Mouse (Mus musculus) limb, embryonic 10.5 days (tissue): Measurements from ENCODE around the gene Mrgpre. TPM values are rescaled to one million over a fixed set of nuclear protein-coding genes. Genes with fewer than 3 reads are reported as not detected.

Experiments used
- DNase-seq: peaks from one replicate; pipeline ENCODE4 v3.0.0-alpha.2; 2017; ENCODE audit warnings: low spot score
- H3K27ac ChIP-seq: fragments of 300-500 bp; sonication (generic); 2 replicates; pipeline ENCODE4 v1.5.1; 2016; ENCODE audit warnings: mild to moderate bottlenecking
- H3K27me3 ChIP-seq: fragments of 300-500 bp; sonication (generic); 2 replicates; pipeline ENCODE4 v1.6.1; 2016; ENCODE audit warnings: low read depth, mild to moderate bottlenecking; ENCODE audit not compliant: poor library complexity, severe bottlenecking
- H3K36me3 ChIP-seq: fragments of 300-500 bp; sonication (generic); 2 replicates; pipeline ENCODE4 v1.6.1; 2016; ENCODE audit warnings: mild to moderate bottlenecking, moderate library complexity
- H3K4me1 ChIP-seq: fragments of 300-500 bp; sonication (generic); 2 replicates; pipeline ENCODE4 v1.6.1; 2016
- H3K4me3 ChIP-seq: fragments of 300-500 bp; sonication (generic); 2 replicates; pipeline ENCODE4 v1.5.1; 2016; ENCODE audit warnings: mild to moderate bottlenecking, moderate library complexity
- H3K9me3 ChIP-seq: fragments of 300-500 bp; sonication (generic); replicated peaks from 2 replicates; pipeline ENCODE4 v1.6.1; 2016; ENCODE audit warnings: mild to moderate bottlenecking
- WGBS: fragments of 180-500 bp; shearing (Covaris S2); methylation state at CpG from one replicate; pipeline ENCODE4 v1.1.7; 2016; 5-methylcytosine and 5-hydroxymethylcytosine counted together
- microRNA-seq: library from miRNA; unstranded; fragments of <30 nt; microRNA quantifications from one replicate; pipeline ENCODE4, GENCODE M21; 2017
- polyA plus RNA-seq: library from polyadenylated mRNA; unstranded; fragments of >200 nt; fragmentation: Nextera tagmentation; extraction: Ambion mirVana; gene quantifications from 2 replicates; pipeline ENCODE4 v1.2.1, GENCODE M21; 2016

The Mrgpre gene
- polyA plus RNA-seq, 1 experiment from 2014 or later, result 1.9 TPM

- no peaks in the 10 kb centered on the region for H3K9me3 ChIP-seq
- peak; percentile 92 for DNase-seq
- no peaks in the 10 kb centered on the region for H3K36me3 ChIP-seq
- peak overlapping the region; percentile 76 for H3K27ac ChIP-seq
- peak overlapping the region; percentile 39 for H3K4me3 ChIP-seq
- 4% methylated on average over 16 of the region's 16 CpGs for WGBS
- H3K4me1 ChIP-seq, result peaks cover 12% of the 10 kb centered on the region
- H3K27me3 ChIP-seq, result peaks cover 13% of the 10 kb centered on the region
Observed at GRCm38 (mm10) chr7:143748041-143748868, 36.0 kb downstream of the Mrgpre start.

- Histone ChIP-seq H3K4me1 (peaks cover 34% of the 10 kb centered on the region), H3K4me3 (peak overlapping the region; percentile 75), H3K27ac (peak overlapping the region; percentile 88), H3K36me3 (no peaks in the 10 kb centered on the region), H3K9me3 (no peaks in the 10 kb centered on the region), H3K27me3 (peaks cover 24% of the 10 kb centered on the region)
- no peak for DNase-seq
- 13% methylated on average over 2 of the region's 2 CpGs for WGBS
Observed at GRCm38 (mm10) chr7:143740653-143741052, 43.6 kb downstream of the Mrgpre start.

DNA sequence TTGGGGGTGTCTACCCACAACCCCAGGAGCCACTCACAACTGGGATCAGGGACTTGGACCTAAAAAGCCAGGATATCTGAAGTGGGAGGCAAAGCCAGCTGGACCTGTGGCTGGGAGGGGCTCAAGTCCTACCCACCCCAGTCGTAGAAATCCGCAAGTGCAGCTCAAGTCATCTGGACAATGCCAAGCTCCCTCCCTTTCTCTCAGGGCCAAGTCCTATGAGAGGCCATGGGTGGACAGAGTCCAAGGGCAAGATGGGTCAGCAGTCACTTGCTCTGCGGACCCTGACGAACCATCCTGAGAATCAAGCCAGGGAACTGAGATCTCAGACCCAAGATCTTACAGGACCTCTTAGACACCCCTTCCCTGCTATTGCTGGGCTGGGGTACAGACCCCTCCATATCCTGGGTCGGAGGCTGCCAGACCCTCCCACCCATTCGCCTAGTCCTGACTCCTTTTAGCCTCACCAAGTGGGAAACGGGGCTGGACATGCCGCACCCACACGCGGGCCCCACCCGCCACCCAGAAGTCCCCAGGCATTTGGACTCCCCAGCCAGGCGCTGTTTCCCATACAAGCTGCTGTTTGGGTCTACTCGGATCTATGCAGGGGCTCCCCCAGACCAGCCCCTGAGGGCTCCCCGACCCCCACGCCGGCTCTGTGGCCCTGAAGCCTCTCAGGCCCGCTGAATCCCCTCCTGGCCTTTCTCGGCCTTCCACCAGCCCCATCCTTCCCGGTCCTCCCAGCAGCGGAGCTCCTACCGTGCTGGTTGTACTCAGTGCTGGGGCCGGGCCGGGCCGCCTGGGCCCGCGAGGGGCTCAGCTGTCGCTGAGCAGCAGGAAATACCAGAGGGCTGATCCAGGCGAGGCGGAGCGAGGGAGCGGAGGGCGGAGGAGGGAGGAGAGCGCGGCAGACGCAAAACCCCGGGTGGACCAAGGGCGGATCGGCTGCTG, 44.5 kb downstream of the Mrgpre start:
- Histone ChIP-seq H3K36me3 (no peaks in the 10 kb centered on the region), H3K4me3 (peak overlapping the region; percentile 75), H3K27me3 (peaks cover 24% of the 10 kb centered on the region), H3K27ac (peak overlapping the region; percentile 88), H3K4me1 (peaks cover 34% of the 10 kb centered on the region), H3K9me3 (no peaks in the 10 kb centered on the region)
- peak; percentile 87 for DNase-seq
- 3% methylated on average over 38 of the region's 38 CpGs for WGBS

DNA sequence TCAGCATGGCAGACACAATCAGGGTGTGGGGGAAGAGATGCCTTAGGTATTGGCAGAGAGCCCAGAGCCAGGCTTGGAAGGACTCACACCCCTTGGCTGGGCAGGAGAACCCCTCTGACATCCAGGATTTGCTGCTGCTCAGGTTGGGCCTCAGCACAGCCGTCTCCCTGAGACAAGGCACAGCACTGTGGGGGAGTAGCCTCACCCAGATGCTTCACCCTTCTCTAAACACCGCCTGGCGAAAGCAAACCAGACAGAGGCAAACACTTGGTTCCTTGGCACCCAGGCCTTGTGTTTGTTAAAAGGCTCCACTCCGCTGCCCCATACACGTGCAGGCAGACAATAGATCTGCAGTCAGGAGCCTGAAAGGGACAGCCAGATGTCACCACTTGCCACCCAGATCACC, 45.7 kb downstream of the Mrgpre start:
- 47% methylated on average over 5 of the region's 5 CpGs for WGBS
- H3K27me3 ChIP-seq, result peaks cover 24% of the 10 kb centered on the region
- 0 out of 2 replicates have a peak, but pooled peaks cover 3% of the 10 kb centered on the region for H3K36me3 ChIP-seq
- H3K4me3 ChIP-seq, result 0 out of 2 replicates have a peak overlapping the region, but pooled peaks have one; percentile 75
- peaks cover 34% of the 10 kb centered on the region for H3K4me1 ChIP-seq
- no peak for DNase-seq
- no peaks in the 10 kb centered on the region for H3K9me3 ChIP-seq
- peak overlapping the region; percentile 88; the same call in 1 of the 2 replicates for H3K27ac ChIP-seq

DNA sequence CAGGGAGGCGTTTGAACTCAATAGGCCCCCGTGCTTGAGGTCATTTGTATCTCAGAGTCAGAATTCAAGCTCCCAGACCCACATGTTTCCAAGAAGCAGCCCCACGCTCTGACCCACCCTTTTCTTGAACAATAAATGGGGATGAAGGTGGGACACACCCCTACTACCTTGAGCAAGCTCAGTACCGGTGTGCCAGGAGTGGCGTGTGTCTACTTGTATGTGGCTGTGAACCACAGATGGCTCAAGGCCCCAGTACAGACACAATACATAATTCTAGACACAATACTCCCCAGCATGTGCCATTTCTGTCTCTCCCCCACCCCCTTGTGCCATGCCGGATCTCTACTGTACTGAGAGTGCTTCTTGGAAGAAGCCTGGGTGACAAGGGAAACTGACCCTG, 46.1 kb downstream of the Mrgpre start:
- 0 out of 2 replicates have a peak, but pooled peaks cover 3% of the 10 kb centered on the region for H3K36me3 ChIP-seq
- WGBS, result 78% methylated on average over 6 of the region's 6 CpGs
- H3K27me3 ChIP-seq, result peaks cover 24% of the 10 kb centered on the region
- H3K27ac ChIP-seq, result peak overlapping the region; percentile 88; the same call in 1 of the 2 replicates
- no peak for DNase-seq
- H3K4me1 ChIP-seq, result peaks cover 34% of the 10 kb centered on the region
- no peaks in the 10 kb centered on the region for H3K9me3 ChIP-seq
- no peak overlapping the region for H3K4me3 ChIP-seq

DNA sequence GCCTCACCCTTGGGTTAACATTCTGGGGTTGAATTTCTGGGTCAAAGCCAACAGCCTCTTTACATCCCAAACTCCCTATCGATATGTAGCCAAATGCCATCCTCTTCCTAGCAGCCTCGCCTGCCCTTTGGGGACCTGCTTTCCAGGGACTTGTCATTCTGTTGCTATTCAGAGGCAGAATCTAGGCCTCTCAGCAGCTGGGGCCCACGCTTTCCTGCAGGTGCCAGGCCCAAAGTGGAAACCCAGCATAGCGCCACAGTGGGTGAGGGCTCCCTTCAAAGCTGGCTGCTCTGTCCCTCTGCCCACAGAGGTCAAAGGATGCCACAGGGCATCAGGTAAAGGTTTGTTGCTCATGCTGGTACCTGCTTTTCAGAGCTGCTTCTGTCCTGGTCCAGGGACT, 50.6 kb downstream of the Mrgpre start:
- H3K9me3 ChIP-seq, result no peaks in the 10 kb centered on the region
- H3K4me3 ChIP-seq, result no peak overlapping the region
- DNase-seq, result no peak
- peaks cover 31% of the 10 kb centered on the region for H3K4me1 ChIP-seq
- no peaks in the 10 kb centered on the region for H3K27me3 ChIP-seq
- no peak overlapping the region for H3K27ac ChIP-seq
- 0 out of 2 replicates have a peak, but pooled peaks cover 6% of the 10 kb centered on the region for H3K36me3 ChIP-seq
- 92% methylated on average over 4 of the region's 4 CpGs for WGBS

DNA sequence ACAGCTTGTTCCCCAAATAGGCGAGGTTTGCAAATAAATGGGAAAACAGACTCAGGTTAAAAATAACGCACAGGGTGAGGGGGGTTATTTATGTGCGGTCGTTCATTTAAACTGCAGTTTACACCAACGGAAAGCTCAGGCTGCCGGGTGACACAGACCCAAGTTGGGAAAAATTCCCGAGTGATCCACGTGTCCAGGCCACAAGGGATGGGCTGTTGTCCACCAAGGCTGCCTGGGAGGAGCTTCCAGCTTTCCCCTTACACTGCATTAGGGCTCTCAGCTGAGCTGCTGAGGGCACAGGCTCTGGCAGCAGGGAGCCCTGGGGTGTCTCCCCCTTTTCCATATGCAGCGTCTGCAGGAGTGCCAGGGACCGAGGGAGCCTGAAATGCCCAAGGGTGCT, 54.4 kb downstream of the Mrgpre start:
- Histone ChIP-seq H3K4me1 (peaks cover 20% of the 10 kb centered on the region), H3K27ac (peak overlapping the region; percentile 58), H3K9me3 (no peaks in the 10 kb centered on the region), H3K36me3 (0 out of 2 replicates have a peak, but pooled peaks cover 9% of the 10 kb centered on the region), H3K27me3 (no peaks in the 10 kb centered on the region), H3K4me3 (no peak overlapping the region)
- WGBS, result 72% methylated on average over 10 of the region's 10 CpGs
- DNase-seq, result no peak

Small RNA genes lying within 50 kb of the gene (microRNA-seq; reads per million reads assigned to microRNA genes)
- gene Gm22064, result not detected

Other genes with a start within 250 kb of the Mrgpre start
- gene Nap1l4, start 235.4 kb downstream of the Mrgpre start, polyA plus RNA-seq, result 385 and 410 TPM in 2 replicates
- 79.2 and 88.3 TPM in 2 replicates for gene Cars, start 184.4 kb downstream of the Mrgpre start, polyA plus RNA-seq
- 0.09 and 0.20 TPM in 2 replicates for gene Tnfrsf26, start 155.8 kb downstream of the Mrgpre start, polyA plus RNA-seq
- gene Tnfrsf22, start 134.8 kb downstream of the Mrgpre start, polyA plus RNA-seq, result 9.3 and 9.8 TPM in 2 replicates
- gene Tnfrsf23, start 98.6 kb downstream of the Mrgpre start, polyA plus RNA-seq, result 0.25 TPM in 1 of 2 replicates, not detected in the other
- gene Osbpl5, start 27.5 kb downstream of the Mrgpre start, polyA plus RNA-seq, result 12.3 and 19.9 TPM in 2 replicates
- not detected in 2 replicates for gene Mrgprg, start 17.5 kb downstream of the Mrgpre start, polyA plus RNA-seq
- gene Nadsyn1, start 38.3 kb upstream of the Mrgpre start, polyA plus RNA-seq, result 10.3 and 10.4 TPM in 2 replicates
- 69.7 and 70.5 TPM in 2 replicates for gene Dhcr7, start 38.6 kb upstream of the Mrgpre start, polyA plus RNA-seq
- not detected in 2 replicates for gene Gm498, start 82.3 kb upstream of the Mrgpre start, polyA plus RNA-seq
- 0.39 and 0.44 TPM in 2 replicates for gene Shank2, start 217.4 kb upstream of the Mrgpre start, polyA plus RNA-seq